Mouse (Mus musculus): ENCODE results near the gene Tff3. TPM values are rescaled to one million over a fixed set of nuclear protein-coding genes. Genes with fewer than 3 reads are reported as not detected.

The Tff3 gene
- polyA plus RNA-seq, 1 experiment from 2014 or later, result 168 TPM

- Histone ChIP-seq H3K4me2 (no peak overlapping the region), H3K4me1 (no peaks in the 10 kb centered on the region), H3K9me3 (no peaks in the 10 kb centered on the region), H3K9ac (no peak overlapping the region), H3K27ac (no peak overlapping the region), H3K36me3 (no peaks in the 10 kb centered on the region), H3K27me3 (replicated peaks) (no peaks in the 10 kb centered on the region), H3K4me3 (replicated peaks) (no peak overlapping the region)
- WGBS, result 4% methylated on average over 7 of the region's 7 CpGs
- no peak for ATAC-seq (ENCODE audit: insufficient read depth, low FRiP score, low read depth)
Observed at GRCm38 (mm10) chr17:31119429-31119828, 10.0 kb downstream of the Tff3 start.

GRCm38 (mm10) chr17:31117946-31118345, 11.5 kb downstream of the Tff3 start:
- H3K27ac ChIP-seq, result no peak overlapping the region
- no peaks in the 10 kb centered on the region for H3K9me3 ChIP-seq
- H3K9ac ChIP-seq, result no peak overlapping the region
- no peaks in the 10 kb centered on the region for H3K4me1 ChIP-seq
- ATAC-seq (ENCODE audit: insufficient read depth, low FRiP score, low read depth), result no peak
- no peak overlapping the region for H3K4me3 ChIP-seq (replicated peaks)
- no peaks in the 10 kb centered on the region for H3K36me3 ChIP-seq
- WGBS, result 87% methylated on average over 5 of the region's 5 CpGs
- H3K4me2 ChIP-seq, result no peak overlapping the region
- H3K27me3 ChIP-seq (replicated peaks), result no peaks in the 10 kb centered on the region

GRCm38 (mm10) chr17:31116063-31116462, 13.4 kb downstream of the Tff3 start:
- H3K27ac ChIP-seq, result no peak overlapping the region
- H3K9me3 ChIP-seq, result no peaks in the 10 kb centered on the region
- H3K4me3 ChIP-seq (replicated peaks), result no peak overlapping the region
- no peaks in the 10 kb centered on the region for H3K27me3 ChIP-seq (replicated peaks)
- 50% methylated on average over 6 of the region's 6 CpGs for WGBS
- no peak overlapping the region for H3K9ac ChIP-seq
- no peaks in the 10 kb centered on the region for H3K4me1 ChIP-seq
- no peaks in the 10 kb centered on the region for H3K36me3 ChIP-seq
- H3K4me2 ChIP-seq, result no peak overlapping the region
- no peak for ATAC-seq (ENCODE audit: insufficient read depth, low FRiP score, low read depth)

GRCm38 (mm10) chr17:31113191-31113856, 16.1 kb downstream of the Tff3 start:
- Histone ChIP-seq H3K9me3 (no peaks in the 10 kb centered on the region), H3K27ac (no peak overlapping the region), H3K4me2 (no peak overlapping the region), H3K36me3 (no peaks in the 10 kb centered on the region), H3K4me3 (replicated peaks) (no peak overlapping the region), H3K27me3 (replicated peaks) (no peaks in the 10 kb centered on the region), H3K4me1 (no peaks in the 10 kb centered on the region), H3K9ac (no peak overlapping the region)
- ATAC-seq (ENCODE audit: insufficient read depth, low FRiP score, low read depth), result no peak
- 68% methylated on average over 9 of the region's 9 CpGs for WGBS

GRCm38 (mm10) chr17:31108388-31108787, 21.1 kb downstream of the Tff3 start:
- Histone ChIP-seq H3K4me1 (peaks cover 4% of the 10 kb centered on the region; the same call in 1 of the 2 replicates), H3K4me3 (replicated peaks) (no peak overlapping the region), H3K9ac (no peak overlapping the region), H3K27ac (no peak overlapping the region), H3K4me2 (no peak overlapping the region), H3K9me3 (no peaks in the 10 kb centered on the region), H3K27me3 (replicated peaks) (no peaks in the 10 kb centered on the region), H3K36me3 (no peaks in the 10 kb centered on the region)
- 85% methylated on average over 15 of the region's 15 CpGs for WGBS
- ATAC-seq (ENCODE audit: insufficient read depth, low FRiP score, low read depth), result no peak

- Histone ChIP-seq H3K4me1 (peaks cover 4% of the 10 kb centered on the region; the same call in 1 of the 2 replicates), H3K27ac (no peak overlapping the region), H3K9me3 (no peaks in the 10 kb centered on the region), H3K4me3 (replicated peaks) (no peak overlapping the region), H3K4me2 (no peak overlapping the region), H3K9ac (no peak overlapping the region), H3K27me3 (replicated peaks) (no peaks in the 10 kb centered on the region), H3K36me3 (no peaks in the 10 kb centered on the region)
- ATAC-seq (ENCODE audit: insufficient read depth, low FRiP score, low read depth), result no peak
- 84% methylated on average over 8 of the region's 8 CpGs for WGBS
Observed at GRCm38 (mm10) chr17:31103823-31104222, 25.6 kb downstream of the Tff3 start.

- Histone ChIP-seq H3K27ac (no peak overlapping the region), H3K4me3 (replicated peaks) (no peak overlapping the region), H3K27me3 (replicated peaks) (no peaks in the 10 kb centered on the region), H3K9ac (no peak overlapping the region), H3K4me1 (peaks cover 4% of the 10 kb centered on the region; the same call in 1 of the 2 replicates), H3K4me2 (no peak overlapping the region), H3K9me3 (no peaks in the 10 kb centered on the region), H3K36me3 (no peaks in the 10 kb centered on the region)
- ATAC-seq (ENCODE audit: insufficient read depth, low FRiP score, low read depth), result no peak
- WGBS, result 84% methylated on average over 8 of the region's 8 CpGs
Observed at GRCm38 (mm10) chr17:31103007-31103570, 26.4 kb downstream of the Tff3 start.

GRCm38 (mm10) chr17:31098788-31099187, 30.7 kb downstream of the Tff3 start:
- H3K36me3 ChIP-seq, result no peaks in the 10 kb centered on the region
- H3K4me2 ChIP-seq, result no peak overlapping the region
- H3K4me3 ChIP-seq (replicated peaks), result no peak overlapping the region
- WGBS, result 74% methylated on average over 5 of the region's 5 CpGs
- H3K27ac ChIP-seq, result no peak overlapping the region
- peak; percentile 39; the same call in 1 of the 2 replicates for ATAC-seq (ENCODE audit: insufficient read depth, low FRiP score, low read depth)
- H3K4me1 ChIP-seq, result no peaks in the 10 kb centered on the region
- no peaks in the 10 kb centered on the region for H3K9me3 ChIP-seq
- H3K9ac ChIP-seq, result no peak overlapping the region
- no peaks in the 10 kb centered on the region for H3K27me3 ChIP-seq (replicated peaks)

GRCm38 (mm10) chr17:31096893-31097292, 32.6 kb downstream of the Tff3 start:
- 99% methylated on average over 2 of the region's 2 CpGs for WGBS
- Histone ChIP-seq H3K9ac (no peak overlapping the region), H3K36me3 (no peaks in the 10 kb centered on the region; the same call in 1 of the 2 replicates), H3K27me3 (replicated peaks) (no peaks in the 10 kb centered on the region), H3K27ac (no peak overlapping the region), H3K4me1 (no peaks in the 10 kb centered on the region), H3K4me2 (no peak overlapping the region), H3K4me3 (replicated peaks) (no peak overlapping the region), H3K9me3 (no peaks in the 10 kb centered on the region)
- no peak for ATAC-seq (ENCODE audit: insufficient read depth, low FRiP score, low read depth)

- Histone ChIP-seq H3K4me1 (no peaks in the 10 kb centered on the region), H3K36me3 (no peaks in the 10 kb centered on the region; the same call in 1 of the 2 replicates), H3K27ac (no peak overlapping the region), H3K27me3 (replicated peaks) (no peaks in the 10 kb centered on the region), H3K9me3 (no peaks in the 10 kb centered on the region), H3K4me2 (no peak overlapping the region), H3K4me3 (replicated peaks) (no peak overlapping the region), H3K9ac (no peak overlapping the region)
- WGBS, result 77% methylated on average over 7 of the region's 7 CpGs
- no peak for ATAC-seq (ENCODE audit: insufficient read depth, low FRiP score, low read depth)
Observed at GRCm38 (mm10) chr17:31095570-31095969, 33.9 kb downstream of the Tff3 start.

- no peak overlapping the region for H3K4me2 ChIP-seq
- 0 out of 2 replicates have a peak, but pooled peaks cover 5% of the 10 kb centered on the region for H3K4me1 ChIP-seq
- WGBS, result 52% methylated on average over 5 of the region's 5 CpGs
- H3K27me3 ChIP-seq (replicated peaks), result no peaks in the 10 kb centered on the region
- H3K9me3 ChIP-seq, result no peaks in the 10 kb centered on the region
- ATAC-seq (ENCODE audit: insufficient read depth, low FRiP score, low read depth), result no peak
- no peaks in the 10 kb centered on the region; the same call in 1 of the 2 replicates for H3K36me3 ChIP-seq
- H3K9ac ChIP-seq, result no peak overlapping the region
- H3K4me3 ChIP-seq (replicated peaks), result no peak overlapping the region
- no peak overlapping the region for H3K27ac ChIP-seq
Observed at GRCm38 (mm10) chr17:31094781-31095180, 34.7 kb downstream of the Tff3 start.

- Histone ChIP-seq H3K4me2 (no peak overlapping the region), H3K9ac (no peak overlapping the region), H3K9me3 (no peaks in the 10 kb centered on the region), H3K4me1 (peaks cover 23% of the 10 kb centered on the region; the same call in 1 of the 2 replicates), H3K4me3 (replicated peaks) (no peak overlapping the region), H3K27me3 (replicated peaks) (no peaks in the 10 kb centered on the region), H3K27ac (no peak overlapping the region), H3K36me3 (no peaks in the 10 kb centered on the region; the same call in 1 of the 2 replicates)
- ATAC-seq (ENCODE audit: insufficient read depth, low FRiP score, low read depth), result peak; percentile 83; the same call in 1 of the 2 replicates
- 26% methylated on average over 13 of the region's 13 CpGs for WGBS
Observed at GRCm38 (mm10) chr17:31091023-31091735, 38.3 kb downstream of the Tff3 start.

Data from stomach, embryonic 15.5 days (tissue).